Mouse (Mus musculus) left cerebral cortex, postnatal 4 days (tissue): ENCODE data around the gene Cabin1. TPM values are rescaled to one million over a fixed set of nuclear protein-coding genes. Genes with fewer than 3 reads are reported as not detected.
A peak's percentile ranks its signal among the peaks of the same experiment; 100 is the strongest.

Source experiments
- DNase-seq: peaks from one replicate; pipeline ENCODE4 v3.0.0-alpha.2; 2022
- intact Hi-C: fragments of 180-260 bp; cut with DNase I; formaldehyde crosslinking; loops from one replicate; pipeline ENCODE4 v1.15.1; 2025
- total RNA-seq, 2 experiments: library from RNA; stranded (reverse); gene quantifications; 2 replicates each; pipeline ENCODE4 v1.2.3; 2021

The Cabin1 gene
- total RNA-seq, 2 experiments from 2014 or later = 93.1 to 101 TPM

GRCm38 (mm10) chr10:75676819-75677565, 87.1 kb downstream of the Cabin1 start:
- intact Hi-C loops = no loop called here
- DNase-seq = no peak

GRCm38 (mm10) chr10:75676286-75676685, 87.9 kb downstream of the Cabin1 start:
- intact Hi-C loops = no loop called here
- DNase-seq = no peak

- intact Hi-C loops = no loop called here
- DNase-seq = no peak
Observed at GRCm38 (mm10) chr10:75675594-75675993, 88.5 kb downstream of the Cabin1 start.

- intact Hi-C loops = no loop called here
- DNase-seq = no peak
Observed at GRCm38 (mm10) chr10:75669936-75670335, 94.2 kb downstream of the Cabin1 start.

- peak; percentile 80 for DNase-seq
Observed at GRCm38 (mm10) chr10:75667911-75668270, 96.2 kb downstream of the Cabin1 start.

GRCm38 (mm10) chr10:75667115-75667910, 96.8 kb downstream of the Cabin1 start:
- intact Hi-C loops = no loop called here
- DNase-seq = peak; percentile 75

More at GRCm38 (mm10) chr10:75667911-75668270, 96.2 kb downstream of the Cabin1 start:
- intact Hi-C loops = no loop called here

- no peak for DNase-seq
- intact Hi-C loops = no loop called here
Observed at GRCm38 (mm10) chr10:75666451-75667030, 97.6 kb downstream of the Cabin1 start.

GRCm38 (mm10) chr10:75664673-75665270, 99.4 kb downstream of the Cabin1 start:
- no peak for DNase-seq
- intact Hi-C loops = no loop called here

GRCm38 (mm10) chr10:75662575-75662974, 101.6 kb downstream of the Cabin1 start:
- DNase-seq = peak; percentile 54
- intact Hi-C loops = no loop called here

GRCm38 (mm10) chr10:75661876-75662275, 102.3 kb downstream of the Cabin1 start:
- DNase-seq = no peak
- intact Hi-C loops = no loop called here

GRCm38 (mm10) chr10:75661381-75661780, 102.8 kb downstream of the Cabin1 start:
- DNase-seq = peak; percentile 89
- intact Hi-C loops = no loop called here

GRCm38 (mm10) chr10:75657772-75658171, 106.4 kb downstream of the Cabin1 start:
- DNase-seq = no peak
- intact Hi-C loops = no loop called here

GRCm38 (mm10) chr10:75657165-75657564, 107.0 kb downstream of the Cabin1 start:
- intact Hi-C loops = no loop called here
- DNase-seq = no peak

- no peak for DNase-seq
- intact Hi-C loops = no loop called here
Observed at GRCm38 (mm10) chr10:75654053-75654452, 110.1 kb downstream of the Cabin1 start.

- intact Hi-C loops = no loop called here
- no peak for DNase-seq
Observed at GRCm38 (mm10) chr10:75651381-75652068, 112.6 kb downstream of the Cabin1 start.

GRCm38 (mm10) chr10:75650306-75650902, 113.7 kb downstream of the Cabin1 start:
- DNase-seq = no peak
- intact Hi-C loops = no loop called here

- no peak for DNase-seq
- intact Hi-C loops = no loop called here
Observed at GRCm38 (mm10) chr10:75649406-75649995, 114.6 kb downstream of the Cabin1 start.

GRCm38 (mm10) chr10:75649001-75649400, 115.1 kb downstream of the Cabin1 start:
- no peak for DNase-seq
- intact Hi-C loops = no loop called here

- no peak for DNase-seq
- intact Hi-C loops = no loop called here
Observed at GRCm38 (mm10) chr10:75648091-75648490, 116.0 kb downstream of the Cabin1 start.

GRCm38 (mm10) chr10:75647362-75647761, 116.8 kb downstream of the Cabin1 start:
- DNase-seq = peak; percentile 83
- intact Hi-C loops = no loop called here
